Mouse (Mus musculus): ENCODE results near the gene Scnm1.

DNA sequence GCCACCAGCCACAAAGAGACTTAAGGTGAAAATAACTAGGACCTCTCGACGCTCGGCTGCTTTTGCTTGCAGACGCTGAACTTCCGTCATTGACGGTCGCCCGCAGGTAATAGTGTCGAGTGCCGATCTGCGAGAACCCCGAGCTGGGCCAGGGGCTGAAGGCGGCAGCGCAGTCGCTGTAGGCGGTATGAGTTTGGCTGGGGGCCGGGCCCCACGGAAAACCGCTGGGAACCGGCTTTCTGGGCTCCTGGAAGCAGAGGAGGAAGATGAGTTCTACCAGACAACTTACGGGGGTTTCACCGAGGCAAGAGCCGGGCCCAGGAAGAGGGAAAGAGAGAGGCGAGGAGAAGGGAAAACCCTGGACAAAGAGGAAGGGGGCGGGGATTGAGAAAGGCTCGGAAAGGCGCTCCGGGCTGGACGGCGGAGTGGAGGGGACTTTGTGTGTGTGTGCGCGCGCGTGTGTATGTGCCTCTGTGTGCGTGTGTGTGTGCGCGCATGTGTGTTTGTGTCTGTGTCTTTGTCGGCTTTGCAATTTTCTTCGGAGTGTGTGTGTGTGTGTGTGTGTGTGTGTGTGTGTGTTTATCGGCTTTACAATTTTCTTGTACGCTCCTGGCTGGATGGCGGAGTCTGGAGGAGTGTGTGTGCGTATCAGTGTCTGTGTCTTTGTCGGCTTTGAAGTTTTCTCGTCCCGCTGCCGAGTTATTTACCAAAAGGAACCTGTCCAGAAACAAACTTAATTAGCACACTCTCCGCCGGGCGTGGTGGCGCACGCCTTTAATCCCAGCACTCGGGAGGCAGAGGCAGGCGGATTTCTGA, 22.7 kb downstream of the Scnm1 start, which contains the start of gene Vps72:
- TF ChIP-seq CTCF (IDR thresholded peaks at IDR 0.05; ENCODE audit: borderline replicate concordance, control insufficient read depth, extremely low read depth, insufficient read depth, low read length, poor library complexity): peak; percentile 42; the same call in 1 of the 2 replicates
- peak; percentile 68 for TF ChIP-seq POLR2A (IDR thresholded peaks at IDR 0.05; ENCODE audit: control insufficient read depth, extremely low read depth, insufficient read depth, low read length, poor library complexity)
